Mouse (Mus musculus) embryonic facial prominence, embryonic 14.5 days (tissue): Measurements from ENCODE around the gene Hsph1. TPM values are rescaled to one million over a fixed set of nuclear protein-coding genes. Genes with fewer than 3 reads are reported as not detected.

Experiments used
- ATAC-seq: fragments of 200-750 bp; cut with Nextera tagmentation; 2 replicates; pipeline ENCODE4 v1.8.0; 2017; ENCODE audit warnings: low read depth, moderate number of reproducible peaks, moderate TSS enrichment
- DNase-seq: peaks from one replicate; pipeline ENCODE4 v3.0.0-alpha.2; 2015; ENCODE audit warnings: low spot score
- H3K27ac ChIP-seq: fragments of 300-500 bp; sonication (generic); replicated peaks from 2 replicates; pipeline ENCODE4 v1.5.1; 2014; ENCODE audit warnings: low read depth, mild to moderate bottlenecking, low read length, moderate library complexity
- H3K27me3 ChIP-seq: fragments of 300-500 bp; sonication (generic); replicated peaks from 2 replicates; pipeline ENCODE4 v1.6.1; 2014; ENCODE audit warnings: low read length; ENCODE audit not compliant: control insufficient read depth, insufficient read depth
- H3K36me3 ChIP-seq: fragments of 300-500 bp; sonication (generic); 2 replicates; pipeline ENCODE4 v1.6.1; 2014; ENCODE audit warnings: low read length, mixed read lengths; ENCODE audit not compliant: control insufficient read depth, insufficient read depth
- H3K4me1 ChIP-seq: fragments of 300-500 bp; sonication (generic); 2 replicates; pipeline ENCODE4 v1.6.1; 2014; ENCODE audit warnings: antibody characterized with exemption, low read length; ENCODE audit not compliant: control insufficient read depth, insufficient read depth
- H3K4me2 ChIP-seq: fragments of 300-500 bp; sonication (generic); 2 replicates; pipeline ENCODE4 v1.6.1; 2014; ENCODE audit warnings: low read depth, mild to moderate bottlenecking, low read length, moderate library complexity, mixed read lengths
- H3K4me3 ChIP-seq: fragments of 300-500 bp; sonication (generic); 2 replicates; pipeline ENCODE4 v1.5.1; 2014; ENCODE audit warnings: low read depth, mild to moderate bottlenecking, low read length
- H3K9ac ChIP-seq: fragments of 300-500 bp; sonication (generic); 2 replicates; pipeline ENCODE4 v1.6.1; 2014; ENCODE audit warnings: low read depth, mild to moderate bottlenecking, low read length, moderate library complexity, mixed read lengths
- H3K9me3 ChIP-seq: fragments of 300-500 bp; sonication (generic); 2 replicates; pipeline ENCODE4 v1.6.1; 2016; ENCODE audit warnings: low read length; ENCODE audit not compliant: control insufficient read depth
- WGBS: fragments of 180-500 bp; shearing (Covaris S2); extraction: QIAGEN DNeasy Blood & Tissue Kit; methylation state at CpG from one replicate; pipeline ENCODE4 v1.1.7; 2014; 5-methylcytosine and 5-hydroxymethylcytosine counted together
- polyA plus RNA-seq: library from polyadenylated mRNA; unstranded; fragments of >200 nt; fragmentation: Nextera tagmentation; extraction: Ambion mirVana; gene quantifications from 2 replicates; pipeline ENCODE4 v1.2.1, GENCODE M21; 2014

Gene Hsph1
- polyA plus RNA-seq, result 52.9 and 67.0 TPM in 2 replicates

DNA sequence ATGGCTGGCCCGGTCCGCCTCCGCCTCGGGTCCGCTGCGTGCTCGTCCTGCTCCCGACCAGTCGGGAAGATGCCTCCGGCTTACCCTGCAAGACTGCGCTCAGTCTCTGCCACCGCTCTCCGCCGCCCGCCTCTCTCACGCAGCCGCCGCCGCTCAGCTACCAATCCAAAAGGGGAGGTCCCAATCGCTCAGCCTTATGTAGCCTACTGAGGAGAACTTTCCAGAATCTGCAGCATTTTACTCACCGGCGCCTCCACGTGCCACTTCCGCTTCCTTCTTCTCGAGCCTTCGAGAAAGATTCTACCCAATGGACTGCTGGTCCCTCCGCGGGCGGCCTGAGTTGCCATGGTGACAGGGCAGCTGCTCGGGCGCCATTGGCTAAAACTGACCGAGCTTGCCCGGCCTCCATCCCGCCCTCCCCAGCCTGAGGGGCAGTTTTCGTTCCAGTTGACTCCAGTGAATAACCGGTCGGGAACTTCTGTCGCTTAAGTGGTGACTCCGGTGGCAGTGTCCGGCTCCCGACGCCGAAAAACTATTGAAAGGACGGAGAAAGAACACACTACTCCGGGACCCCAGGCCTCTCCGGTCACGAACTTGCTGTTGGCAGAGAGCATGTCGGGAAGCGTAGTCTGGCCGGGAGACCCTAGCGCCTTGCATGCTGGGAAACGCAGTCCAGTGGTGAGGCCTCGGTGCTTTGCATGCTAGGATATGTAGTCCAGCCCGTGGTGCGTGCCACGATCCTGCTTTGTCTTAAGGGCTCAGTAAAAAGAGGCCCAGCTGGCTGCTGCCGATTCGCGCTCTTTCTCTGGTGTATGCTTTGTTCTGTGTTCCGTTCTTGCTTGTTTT is at the start of gene Hsph1:
Gene Hsph1 (minus strand): TSS at position 302 of the 846 bp plus-strand sequence.
- H3K4me1 ChIP-seq, result peaks cover 13% of the 10 kb centered on the region
- H3K4me3 ChIP-seq, result peak within 1 kb of the TSS; percentile 56
- peak within 1 kb of the TSS; percentile 70 for H3K9ac ChIP-seq
- ATAC-seq (peak; percentile 98), DNase-seq (peak; percentile 100)
- no peaks in the 10 kb centered on the region for H3K9me3 ChIP-seq
- peak within 1 kb of the TSS; percentile 65 for H3K4me2 ChIP-seq
- under 1% methylated on average over 44 of the region's 60 CpGs for WGBS
- peaks cover 24% of the 10 kb centered on the region for H3K36me3 ChIP-seq
- no peaks in the 10 kb centered on the region for H3K27me3 ChIP-seq
- peak within 1 kb of the TSS; percentile 75 for H3K27ac ChIP-seq

- Histone ChIP-seq H3K9ac (no peak overlapping the region), H3K4me1 (no peaks in the 10 kb centered on the region), H3K9me3 (no peaks in the 10 kb centered on the region), H3K4me3 (no peak overlapping the region), H3K27ac (no peak overlapping the region), H3K4me2 (no peak overlapping the region), H3K36me3 (no peaks in the 10 kb centered on the region), H3K27me3 (no peaks in the 10 kb centered on the region)
- ATAC-seq (no peak), DNase-seq (no peak)
- WGBS, result 56% methylated on average over 5 of the region's 5 CpGs
Observed at GRCm38 (mm10) chr5:149680946-149681345, 44.8 kb upstream of the Hsph1 start.

DNA sequence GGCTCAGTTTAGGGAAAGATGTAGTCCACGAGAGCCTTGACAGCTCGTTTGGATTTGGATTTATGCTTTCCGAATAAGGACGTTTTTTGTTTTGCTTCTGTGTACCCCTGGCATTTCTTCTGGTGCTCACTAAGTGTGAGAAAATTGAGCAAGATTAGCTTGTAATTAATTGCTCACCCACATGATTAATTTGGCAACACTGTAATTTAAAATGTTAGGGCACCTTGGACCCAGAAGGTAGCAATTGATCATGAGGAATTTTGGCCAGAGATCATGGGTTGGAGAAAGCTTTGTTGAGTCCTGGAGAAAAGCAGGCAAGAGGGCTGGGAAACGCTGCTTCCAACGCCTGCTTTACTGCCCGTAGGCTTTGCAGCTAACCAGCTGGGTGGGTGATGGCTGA is 43.7 kb upstream of the Hsph1 start:
- no peaks in the 10 kb centered on the region for H3K36me3 ChIP-seq
- H3K9ac ChIP-seq, result no peak overlapping the region
- DNase-seq (no peak), ATAC-seq (no peak)
- 0 out of 2 replicates have a peak overlapping the region, but pooled peaks have one; percentile 98 for H3K4me2 ChIP-seq
- H3K9me3 ChIP-seq, result no peaks in the 10 kb centered on the region
- peaks cover 4% of the 10 kb centered on the region; the same call in 1 of the 2 replicates for H3K4me1 ChIP-seq
- H3K27me3 ChIP-seq, result no peaks in the 10 kb centered on the region
- 58% methylated on average over 7 of the region's 7 CpGs for WGBS
- no peak overlapping the region for H3K27ac ChIP-seq
- H3K4me3 ChIP-seq, result no peak overlapping the region

DNA sequence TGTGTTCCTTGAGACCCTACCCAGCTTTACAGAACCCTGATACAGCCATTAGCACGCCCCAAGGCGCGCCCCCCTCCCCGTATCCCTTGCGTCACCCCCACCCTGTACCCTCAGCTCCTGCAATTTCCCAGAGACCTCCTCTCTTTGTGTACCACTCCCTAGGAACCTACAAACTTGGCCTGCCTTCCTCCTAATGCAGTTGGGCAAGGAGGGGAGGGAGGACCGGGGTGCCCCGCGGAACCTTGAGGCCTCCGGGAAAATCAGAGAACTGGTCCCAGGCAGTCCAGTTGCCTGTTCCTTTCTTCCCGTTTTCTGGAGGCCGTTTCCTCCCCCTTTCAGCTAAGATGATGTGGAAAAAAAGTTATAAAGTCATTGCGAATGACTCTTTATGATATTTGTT is 43.2 kb upstream of the Hsph1 start:
- WGBS, result 8% methylated on average over 12 of the region's 12 CpGs
- ATAC-seq (no peak), DNase-seq (no peak)
- H3K4me2 ChIP-seq, result peak overlapping the region; percentile 98
- H3K4me3 ChIP-seq, result peak overlapping the region; percentile 76
- no peaks in the 10 kb centered on the region for H3K27me3 ChIP-seq
- H3K4me1 ChIP-seq, result peaks cover 4% of the 10 kb centered on the region; the same call in 1 of the 2 replicates
- H3K9ac ChIP-seq, result peak overlapping the region; percentile 85; the same call in 1 of the 2 replicates
- no peak overlapping the region for H3K27ac ChIP-seq
- H3K36me3 ChIP-seq, result no peaks in the 10 kb centered on the region
- H3K9me3 ChIP-seq, result no peaks in the 10 kb centered on the region

DNA sequence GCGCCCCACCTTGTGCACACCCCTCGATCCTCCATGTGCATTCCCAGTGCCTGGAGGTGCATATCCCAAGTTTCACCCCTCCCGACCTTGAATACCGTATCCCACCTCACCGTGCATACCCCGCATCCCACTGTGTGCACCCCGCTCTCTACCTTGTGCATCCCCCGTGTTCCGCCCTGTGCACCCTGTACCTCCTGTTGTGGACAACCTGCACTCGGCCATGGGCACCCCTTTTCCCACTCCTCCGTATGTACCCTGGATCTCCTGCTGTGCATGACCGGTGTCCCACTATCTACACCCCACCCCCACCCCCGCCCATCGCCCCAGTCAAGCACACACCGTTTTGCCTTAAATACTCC is 42.8 kb upstream of the Hsph1 start:
- H3K4me2 ChIP-seq, result peak overlapping the region; percentile 98
- no peaks in the 10 kb centered on the region for H3K36me3 ChIP-seq
- H3K4me3 ChIP-seq, result peak overlapping the region; percentile 76
- DNase-seq (no peak), ATAC-seq (no peak)
- no peaks in the 10 kb centered on the region for H3K27me3 ChIP-seq
- H3K9me3 ChIP-seq, result no peaks in the 10 kb centered on the region
- H3K27ac ChIP-seq, result no peak overlapping the region
- 2% methylated on average over 15 of the region's 15 CpGs for WGBS
- peak overlapping the region; percentile 85 for H3K9ac ChIP-seq
- peaks cover 4% of the 10 kb centered on the region; the same call in 1 of the 2 replicates for H3K4me1 ChIP-seq

DNA sequence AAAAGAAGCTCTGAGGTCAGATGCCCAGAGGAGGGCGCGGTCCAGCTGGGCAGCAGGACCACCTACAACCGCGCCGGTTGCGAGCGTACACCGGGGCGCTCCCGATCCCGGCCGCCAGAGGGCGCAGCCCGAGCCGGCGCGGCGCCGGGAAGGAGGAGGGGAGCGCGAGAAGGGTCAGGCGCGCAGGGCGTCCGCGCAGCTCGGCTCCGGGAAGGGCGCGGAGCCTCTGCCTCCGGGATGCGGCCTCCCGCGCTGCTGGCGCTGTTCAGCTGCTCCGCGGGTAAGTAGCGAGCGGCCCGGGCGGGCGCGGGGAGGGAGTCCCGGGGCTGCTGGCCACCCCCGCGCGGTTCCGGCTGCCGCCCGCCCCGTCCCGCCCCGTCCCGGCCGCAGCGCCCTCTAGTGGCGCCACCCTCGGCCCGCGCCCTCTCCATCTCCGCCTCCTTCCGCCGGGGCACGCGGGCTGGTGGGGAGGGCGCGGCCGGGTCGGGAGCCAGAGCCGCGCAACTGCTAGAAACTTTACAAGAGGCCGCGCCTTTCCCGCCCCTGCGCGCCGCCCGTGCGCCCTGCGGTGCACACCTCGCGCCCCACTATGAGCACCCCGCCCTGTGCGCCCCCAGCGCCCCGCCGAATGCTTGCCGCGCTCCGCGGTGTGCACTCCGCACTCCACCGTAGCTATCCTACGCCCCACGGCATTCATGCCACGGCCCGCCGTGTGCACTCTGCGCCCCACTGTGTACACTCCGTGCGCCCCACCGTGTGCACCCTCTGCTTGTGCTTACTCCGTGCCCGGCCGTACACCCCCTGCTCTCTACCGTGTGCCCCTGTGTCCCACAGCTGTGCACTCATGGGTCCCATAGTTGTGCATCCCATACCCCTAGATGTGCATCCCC is 42.2 kb upstream of the Hsph1 start, which contains the start of gene B3glct:
Gene B3glct (plus strand): TSS at position 131 of the 890 bp plus-strand sequence.
- Histone ChIP-seq H3K36me3 (no peaks in the 10 kb centered on the region), H3K4me2 (peak within 1 kb of the TSS; percentile 98), H3K9me3 (no peaks in the 10 kb centered on the region), H3K27me3 (no peaks in the 10 kb centered on the region), H3K9ac (peak within 1 kb of the TSS; percentile 85), H3K4me1 (peaks cover 4% of the 10 kb centered on the region; the same call in 1 of the 2 replicates), H3K27ac (peak within 1 kb of the TSS; percentile 80), H3K4me3 (peak within 1 kb of the TSS; percentile 76)
- DNase-seq, result peak; percentile 71
- peak; percentile 98 for ATAC-seq
- 0% methylated on average over 23 of the region's 106 CpGs for WGBS

DNA sequence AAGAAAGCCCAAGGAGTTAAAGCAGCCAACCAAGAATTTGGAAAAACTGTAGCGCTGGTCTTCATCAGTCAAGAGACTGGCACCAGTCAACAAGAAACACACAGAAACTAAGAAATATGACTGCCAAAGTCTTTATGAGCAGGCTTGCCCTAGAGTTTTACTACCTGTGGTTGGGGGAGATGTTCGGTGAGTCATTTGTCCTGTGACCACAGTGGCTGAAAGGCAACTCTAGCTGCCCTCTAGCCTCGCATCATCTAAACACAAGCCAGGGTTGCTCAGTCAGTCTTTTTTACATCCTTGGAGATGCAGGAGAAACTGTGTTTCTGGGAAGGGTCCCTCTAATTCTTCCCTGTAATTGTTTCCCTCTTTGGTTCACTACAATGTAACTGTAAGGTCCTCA is 41.0 kb upstream of the Hsph1 start:
- no peak overlapping the region for H3K27ac ChIP-seq
- no peak overlapping the region for H3K4me2 ChIP-seq
- 95% methylated on average over 3 of the region's 3 CpGs for WGBS
- H3K9ac ChIP-seq, result no peak overlapping the region
- H3K4me1 ChIP-seq, result peaks cover 4% of the 10 kb centered on the region; the same call in 1 of the 2 replicates
- no peak for DNase-seq
- no peaks in the 10 kb centered on the region for H3K36me3 ChIP-seq
- ATAC-seq, result no peak
- H3K27me3 ChIP-seq, result no peaks in the 10 kb centered on the region
- H3K4me3 ChIP-seq, result no peak overlapping the region
- no peaks in the 10 kb centered on the region for H3K9me3 ChIP-seq

- Histone ChIP-seq H3K4me3 (no peak overlapping the region), H3K9me3 (no peaks in the 10 kb centered on the region), H3K4me1 (no peaks in the 10 kb centered on the region), H3K27ac (no peak overlapping the region), H3K27me3 (no peaks in the 10 kb centered on the region), H3K4me2 (no peak overlapping the region), H3K9ac (no peak overlapping the region), H3K36me3 (no peaks in the 10 kb centered on the region)
- 77% methylated on average over 5 of the region's 5 CpGs for WGBS
- ATAC-seq (no peak), DNase-seq (no peak)
Observed at GRCm38 (mm10) chr5:149663417-149663816, 27.2 kb upstream of the Hsph1 start.
